Mouse (Mus musculus): ENCODE data around the gene Rmnd5b. TPM values are rescaled to one million over a fixed set of nuclear protein-coding genes. Genes with fewer than 3 reads are reported as not detected.

Rmnd5b gene
- polyA plus RNA-seq, 2 experiments from 2014 or later, result 33.3 to 38.6 TPM

GRCm38 (mm10) chr11:51590002-51590401, 45.7 kb downstream of the Rmnd5b start:
- no peak for ATAC-seq

- no peak for ATAC-seq
Observed at GRCm38 (mm10) chr11:51588833-51589232, 46.9 kb downstream of the Rmnd5b start.

DNA sequence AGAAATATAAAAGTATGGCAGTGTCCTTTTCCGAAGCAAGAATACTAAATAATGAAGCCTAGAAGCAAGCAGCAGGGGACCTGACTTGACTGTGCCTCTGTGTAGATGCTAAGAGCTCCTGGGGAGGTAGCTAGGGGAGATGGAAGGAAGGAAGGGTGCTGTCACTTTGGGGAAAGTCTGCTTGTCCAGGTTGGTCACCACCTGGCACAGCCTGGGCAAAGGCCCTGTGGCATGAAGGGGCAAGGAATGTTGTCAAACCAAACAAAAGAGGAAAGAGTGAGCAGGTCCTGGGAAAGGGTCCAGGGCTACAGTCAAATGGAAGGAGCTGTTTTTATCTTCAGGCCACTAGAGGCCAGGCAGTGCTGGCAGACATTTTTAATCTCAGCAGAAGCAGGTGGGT, 48.6 kb downstream of the Rmnd5b start:
- no peak for ATAC-seq

DNA sequence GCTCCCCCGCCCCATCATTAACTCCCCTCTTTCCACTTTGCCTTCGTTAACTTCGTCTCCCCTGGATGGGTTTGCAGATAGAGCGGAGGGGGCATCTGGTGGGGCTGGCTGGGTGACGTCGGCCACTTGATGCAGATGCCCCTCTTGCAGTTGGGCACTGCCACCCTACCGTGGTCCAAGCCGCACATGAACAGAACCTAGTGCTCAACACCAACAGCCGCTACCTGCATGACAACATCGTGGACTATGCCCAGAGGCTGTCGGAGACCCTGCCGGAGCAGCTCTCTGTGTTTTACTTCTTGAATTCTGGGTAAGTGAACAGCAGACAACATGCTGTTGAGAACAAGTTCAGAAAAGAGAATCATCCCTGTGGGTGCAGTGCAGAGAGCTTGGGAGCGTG, 49.3 kb downstream of the Rmnd5b start:
- no peak for ATAC-seq

DNA sequence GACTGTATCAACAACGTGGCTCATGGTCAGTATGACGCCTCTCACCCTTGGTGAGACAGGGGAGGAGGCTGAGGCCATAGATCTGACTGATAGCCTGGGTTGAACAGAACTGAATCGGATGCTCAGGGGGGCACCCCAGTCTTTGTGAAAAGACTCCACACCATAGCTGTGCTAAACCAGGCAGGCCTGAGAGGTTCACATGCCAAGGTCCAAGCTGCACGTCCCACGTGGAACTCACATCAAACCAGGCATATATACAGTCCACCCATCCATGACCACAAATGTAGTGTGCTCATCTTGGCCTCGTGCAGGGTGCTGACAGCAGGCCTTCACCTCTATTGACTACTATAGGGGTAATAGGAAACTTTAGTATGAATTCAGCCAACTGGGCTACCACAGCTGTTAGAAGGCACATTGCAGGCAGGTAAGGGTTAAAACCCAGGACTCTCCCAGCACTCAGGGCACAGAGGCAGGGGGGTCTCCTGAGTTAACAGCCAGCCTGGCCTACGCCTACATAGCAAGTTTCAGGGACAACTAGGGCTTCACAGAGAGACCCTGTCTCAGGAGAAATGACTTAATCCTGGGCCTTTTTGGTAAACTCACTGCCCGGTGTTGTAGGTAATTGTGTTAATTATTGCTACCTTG, 50.0 kb downstream of the Rmnd5b start:
- no peak for ATAC-seq

DNA sequence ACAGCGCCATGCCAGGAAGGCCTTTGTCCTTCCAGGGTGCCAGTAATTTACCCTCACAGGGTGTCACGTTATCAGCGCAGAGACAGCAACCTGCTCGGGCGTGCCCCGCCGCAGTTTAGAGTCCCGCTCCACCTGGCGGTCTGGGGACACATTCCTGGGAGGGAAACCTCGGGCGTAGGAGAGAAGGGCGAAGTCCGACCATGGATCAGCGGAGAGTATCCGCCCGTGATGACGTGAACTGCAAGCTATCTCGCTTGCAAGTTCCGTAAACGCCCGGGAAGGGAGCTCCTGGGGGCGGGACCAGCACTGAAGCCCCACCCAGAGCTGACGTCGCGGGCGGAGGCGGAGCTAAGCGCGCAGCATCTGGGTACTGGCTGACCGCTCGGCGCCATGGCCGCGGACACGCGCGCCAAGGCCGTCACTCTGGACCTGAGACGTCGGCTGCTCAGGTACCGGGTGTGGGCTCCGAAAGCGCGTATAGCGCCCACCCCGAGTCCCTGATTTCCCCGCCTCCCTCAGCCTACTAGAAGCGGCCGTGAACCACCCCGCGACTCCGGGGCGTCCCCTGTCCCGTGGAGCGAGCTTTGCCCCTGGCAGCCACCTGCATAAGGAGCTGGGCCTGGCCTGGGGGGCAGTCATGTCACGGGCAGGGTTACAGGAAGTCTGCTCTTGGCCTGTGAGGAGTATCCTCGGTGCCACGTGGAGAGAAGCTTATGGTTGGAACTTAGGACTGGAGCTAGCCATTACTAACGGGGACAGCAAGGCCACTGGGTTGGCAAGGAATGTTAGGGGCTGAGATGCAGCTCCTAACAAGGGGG, 51.1 kb downstream of the Rmnd5b start, which contains the start of gene Phykpl:
Phykpl (plus strand) TSS at position 327 of the 818 bp plus-strand sequence.
- ATAC-seq, result peak; percentile 87

DNA sequence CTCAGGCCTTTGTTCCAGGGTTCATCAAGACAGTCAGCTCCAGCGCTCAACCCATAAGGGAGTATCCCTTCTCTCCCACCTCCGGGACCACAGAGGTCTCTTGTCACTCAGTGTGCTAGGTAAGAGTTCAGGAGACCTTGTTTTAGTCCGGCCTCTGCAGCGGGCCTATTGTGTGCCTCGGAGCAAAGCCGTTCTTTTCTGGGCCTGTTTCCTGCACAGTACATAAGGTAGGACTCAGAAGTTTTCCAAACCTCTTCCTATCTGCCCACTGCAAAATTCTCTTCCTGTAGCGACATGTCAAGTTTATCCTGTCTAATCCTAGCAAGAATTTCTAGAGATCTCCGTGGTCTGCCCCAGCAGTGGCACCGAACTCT, 51.7 kb downstream of the Rmnd5b start:
- peak; percentile 25 for ATAC-seq

GRCm38 (mm10) chr11:51582713-51583112, 53.0 kb downstream of the Rmnd5b start:
- ATAC-seq, result no peak

DNA sequence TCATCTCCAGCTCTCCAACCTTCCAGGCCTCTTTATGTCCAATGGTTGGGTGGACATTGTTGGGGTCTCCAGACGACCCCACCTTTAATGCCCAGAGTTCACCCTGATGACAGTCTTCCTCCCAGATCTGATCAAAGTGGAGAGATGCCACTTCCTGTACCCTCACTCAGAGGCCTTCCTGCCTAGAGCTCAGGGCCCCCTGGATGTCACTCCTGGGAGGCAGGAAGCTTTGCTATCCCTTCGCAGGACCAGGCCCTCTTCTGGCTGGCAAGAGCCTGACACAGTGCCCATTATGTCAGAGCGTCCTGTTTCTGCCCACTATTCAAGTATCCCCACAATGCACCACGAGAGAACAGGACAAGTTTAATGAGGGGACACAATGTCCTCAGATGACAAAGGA, 56.7 kb downstream of the Rmnd5b start:
- no peak for ATAC-seq

GRCm38 (mm10) chr11:51577587-51577986, 58.1 kb downstream of the Rmnd5b start:
- ATAC-seq, result peak; percentile 92

DNA sequence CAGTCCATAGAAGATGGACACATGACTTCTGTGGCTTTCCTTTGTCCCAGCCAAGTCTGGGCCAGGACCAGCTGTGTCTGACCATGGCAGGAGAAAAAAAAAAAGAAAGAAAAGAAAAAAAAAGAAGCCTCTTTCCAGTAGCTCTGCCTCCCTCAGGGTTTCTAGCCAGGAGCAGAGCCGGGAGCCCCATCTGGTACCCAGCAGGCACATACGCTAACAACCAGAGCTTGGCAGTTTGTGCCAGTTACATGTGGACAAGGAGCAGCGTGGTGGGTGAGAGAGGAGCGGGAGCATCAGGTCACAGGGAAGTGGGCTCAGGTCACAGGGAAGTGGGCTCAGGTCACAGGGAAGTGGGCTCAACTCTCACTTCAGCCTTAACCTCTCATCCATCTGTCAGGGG, 59.2 kb downstream of the Rmnd5b start:
- ATAC-seq, result no peak

Other genes with a start within 250 kb of the Rmnd5b start
- gene Phykpl, start 51.1 kb downstream of the Rmnd5b start, polyA plus RNA-seq (2017; shearing (Covaris generic)), result 10 to 100 TPM; 23.9 to 29.7 TPM
- 10 to 100 TPM; 39.0 to 43.1 TPM for gene Hnrnpab, start 29.0 kb downstream of the Rmnd5b start, polyA plus RNA-seq (2017; shearing (Covaris generic))
- 100 to 1,000 TPM; 128 to 145 TPM for gene Nhp2, start 16.2 kb downstream of the Rmnd5b start, polyA plus RNA-seq (2017; shearing (Covaris generic))
- 1 to 10 TPM; 1.7 to 2.1 TPM for gene N4bp3, start 14.9 kb upstream of the Rmnd5b start, polyA plus RNA-seq (2017; shearing (Covaris generic))
- 1 to 10 TPM in 1 of 2 experiments, under 1 TPM in 1; 0.60 to 1.1 TPM for gene D930048N14Rik, start 15.1 kb upstream of the Rmnd5b start, polyA plus RNA-seq (2017; shearing (Covaris generic))
- gene 0610009B22Rik, start 53.0 kb upstream of the Rmnd5b start, polyA plus RNA-seq (2017; shearing (Covaris generic)), result 10 to 100 TPM; 19.5 to 25.1 TPM
- gene Sec24a, start 127.7 kb upstream of the Rmnd5b start, polyA plus RNA-seq (2017; shearing (Covaris generic)), result 10 to 100 TPM; 20.9 to 28.3 TPM
- gene Sar1b, start 127.8 kb upstream of the Rmnd5b start, polyA plus RNA-seq (2017; shearing (Covaris generic)), result 100 to 1,000 TPM; 152 to 155 TPM
- gene Jade2, start 221.8 kb upstream of the Rmnd5b start, polyA plus RNA-seq (2017; shearing (Covaris generic)), result 10 to 100 TPM; 13.5 to 17.6 TPM